Mouse (Mus musculus): ENCODE results near the gene Cnksr2. TPM values are rescaled to one million over a fixed set of nuclear protein-coding genes. Genes with fewer than 3 reads are reported as not detected.

The Cnksr2 gene
- polyA plus RNA-seq, 1 experiment, result 0.06 TPM

DNA sequence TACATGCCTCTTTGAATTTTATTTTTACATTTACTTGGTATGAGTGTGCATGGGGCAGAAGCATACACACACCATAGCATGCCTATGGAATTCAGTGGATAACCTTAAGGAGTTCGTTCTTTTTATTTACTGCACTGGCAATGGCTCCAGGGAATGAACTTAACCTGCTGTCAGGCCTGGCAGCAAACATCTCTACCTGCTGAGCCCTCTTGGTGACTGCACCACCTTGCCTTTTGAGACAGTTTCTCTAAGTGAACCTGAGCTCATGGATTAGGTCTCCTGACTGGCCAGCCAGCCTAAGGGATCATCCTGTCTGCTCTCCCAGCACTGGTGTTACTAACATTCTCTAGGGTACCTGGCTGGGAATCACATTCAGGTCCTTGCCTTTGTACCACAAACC, 106.5 kb downstream of the Cnksr2 start:
- WGBS, result 82% methylated on average over 1 of the region's 1 CpGs
- no peaks in the 10 kb centered on the region for H3K4me1 ChIP-seq (ENCODE audit: control insufficient read depth, insufficient read depth, insufficient read length, low read length)
- H3K4me3 ChIP-seq (ENCODE audit: low read depth, low read length), result no peak overlapping the region
- TF ChIP-seq CTCF (IDR thresholded peaks at IDR 0.05; ENCODE audit: extremely low read depth, insufficient read length, insufficient replicate concordance, low read depth, low read length), result no peak
- no peak for TF ChIP-seq POLR2A (IDR thresholded peaks at IDR 0.05; ENCODE audit: low read depth, low read length)
- no peaks in the 10 kb centered on the region for H3K36me3 ChIP-seq (ENCODE audit: control insufficient read depth, insufficient read depth, low read length)
- H3K27me3 ChIP-seq (ENCODE audit: control insufficient read depth, insufficient read depth, low read length), result no peaks in the 10 kb centered on the region
- H3K27ac ChIP-seq (ENCODE audit: insufficient read depth, low read depth, low read length), result no peak overlapping the region

DNA sequence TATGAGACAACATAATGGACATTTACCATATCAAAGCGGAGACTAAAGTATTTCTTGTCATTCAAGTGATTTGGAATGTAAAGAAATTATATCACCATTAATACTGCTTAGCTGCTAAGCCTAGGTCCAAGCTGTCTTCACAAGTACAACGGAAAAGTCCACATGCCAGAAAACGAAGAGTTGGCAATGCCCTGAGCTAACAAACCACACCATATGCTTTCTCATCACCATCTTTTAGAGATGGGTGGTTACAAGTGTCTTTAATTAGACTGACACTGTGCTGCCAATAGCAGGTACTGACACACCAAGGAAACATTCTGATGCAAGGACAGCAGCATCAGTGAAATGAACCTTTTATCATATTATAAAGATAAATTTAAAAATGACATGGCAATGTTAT, 123.0 kb downstream of the Cnksr2 start:
- Histone ChIP-seq H3K4me3 (ENCODE audit: low read depth, low read length) (no peak overlapping the region), H3K27me3 (ENCODE audit: control insufficient read depth, insufficient read depth, low read length) (no peaks in the 10 kb centered on the region), H3K4me1 (ENCODE audit: control insufficient read depth, insufficient read depth, insufficient read length, low read length) (no peaks in the 10 kb centered on the region), H3K36me3 (ENCODE audit: control insufficient read depth, insufficient read depth, low read length) (no peaks in the 10 kb centered on the region), H3K27ac (ENCODE audit: insufficient read depth, low read depth, low read length) (no peak overlapping the region)
- TF ChIP-seq CTCF (IDR thresholded peaks at IDR 0.05; ENCODE audit: extremely low read depth, insufficient read length, insufficient replicate concordance, low read depth, low read length) (no peak), POLR2A (IDR thresholded peaks at IDR 0.05; ENCODE audit: low read depth, low read length) (no peak)
- WGBS, result 80% methylated on average over 3 of the region's 3 CpGs

DNA sequence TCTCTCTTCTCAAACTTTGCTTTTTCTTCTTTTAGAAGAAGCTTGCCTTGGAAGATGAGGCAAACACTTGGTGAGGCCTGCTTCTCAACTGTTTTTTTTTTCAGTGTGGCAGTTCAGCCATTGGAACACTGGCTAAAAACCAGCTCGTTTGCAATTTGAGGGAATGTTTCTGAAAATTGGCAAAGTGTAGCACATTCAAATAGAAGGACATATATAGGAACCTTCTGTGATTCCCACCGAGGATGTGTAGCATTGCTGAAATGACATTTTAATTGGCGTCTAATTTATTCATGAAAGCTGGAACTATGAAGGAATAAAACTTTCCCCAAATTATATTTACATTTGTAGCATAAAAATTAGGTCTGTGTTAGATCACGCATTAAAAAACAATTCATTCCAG, 213.1 kb downstream of the Cnksr2 start:
- H3K27me3 ChIP-seq (ENCODE audit: control insufficient read depth, insufficient read depth, low read length), result no peaks in the 10 kb centered on the region

DNA sequence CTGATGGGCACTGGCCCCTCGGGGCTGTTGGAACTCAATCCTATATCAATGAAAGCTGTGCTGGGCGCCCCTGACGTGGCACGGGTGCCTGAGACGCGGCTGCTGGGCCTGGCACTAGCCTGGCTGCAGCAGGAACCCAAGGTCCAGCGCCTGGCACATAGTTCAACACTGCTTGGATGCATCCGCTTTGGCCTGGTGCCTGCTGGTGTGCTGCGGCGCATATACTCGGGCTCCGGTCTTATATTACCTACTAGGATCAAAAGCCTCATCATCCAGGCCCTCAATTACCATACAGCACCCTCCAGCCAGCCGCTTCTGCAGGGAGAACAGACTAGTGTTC, 224.2 kb downstream of the Cnksr2 start:
- H3K36me3 ChIP-seq (ENCODE audit: control insufficient read depth, insufficient read depth, low read length), result no peaks in the 10 kb centered on the region
- H3K27me3 ChIP-seq (ENCODE audit: control insufficient read depth, insufficient read depth, low read length), result no peaks in the 10 kb centered on the region
- H3K27ac ChIP-seq (ENCODE audit: insufficient read depth, low read depth, low read length), result no peak overlapping the region
- H3K4me3 ChIP-seq (ENCODE audit: low read depth, low read length), result no peak overlapping the region
- TF ChIP-seq POLR2A (IDR thresholded peaks at IDR 0.05; ENCODE audit: low read depth, low read length) (no peak), CTCF (IDR thresholded peaks at IDR 0.05; ENCODE audit: extremely low read depth, insufficient read length, insufficient replicate concordance, low read depth, low read length) (no peak)
- 0 out of 2 replicates have a peak, but pooled peaks cover 1% of the 10 kb centered on the region for H3K4me1 ChIP-seq (ENCODE audit: control insufficient read depth, insufficient read depth, insufficient read length, low read length)
- 89% methylated on average over 13 of the region's 13 CpGs for WGBS

More for the DNA sequence above, 213.1 kb downstream of the Cnksr2 start:
- Histone ChIP-seq H3K4me3 (ENCODE audit: low read depth, low read length) (no peak overlapping the region), H3K36me3 (ENCODE audit: control insufficient read depth, insufficient read depth, low read length) (no peaks in the 10 kb centered on the region), H3K27ac (ENCODE audit: insufficient read depth, low read depth, low read length) (no peak overlapping the region), H3K4me1 (ENCODE audit: control insufficient read depth, insufficient read depth, insufficient read length, low read length) (no peaks in the 10 kb centered on the region)
- WGBS, result 75% methylated on average over 4 of the region's 4 CpGs
- TF ChIP-seq POLR2A (IDR thresholded peaks at IDR 0.05; ENCODE audit: low read depth, low read length), result no peak
- TF ChIP-seq CTCF (IDR thresholded peaks at IDR 0.05; ENCODE audit: extremely low read depth, insufficient read length, insufficient replicate concordance, low read depth, low read length), result no peak

DNA sequence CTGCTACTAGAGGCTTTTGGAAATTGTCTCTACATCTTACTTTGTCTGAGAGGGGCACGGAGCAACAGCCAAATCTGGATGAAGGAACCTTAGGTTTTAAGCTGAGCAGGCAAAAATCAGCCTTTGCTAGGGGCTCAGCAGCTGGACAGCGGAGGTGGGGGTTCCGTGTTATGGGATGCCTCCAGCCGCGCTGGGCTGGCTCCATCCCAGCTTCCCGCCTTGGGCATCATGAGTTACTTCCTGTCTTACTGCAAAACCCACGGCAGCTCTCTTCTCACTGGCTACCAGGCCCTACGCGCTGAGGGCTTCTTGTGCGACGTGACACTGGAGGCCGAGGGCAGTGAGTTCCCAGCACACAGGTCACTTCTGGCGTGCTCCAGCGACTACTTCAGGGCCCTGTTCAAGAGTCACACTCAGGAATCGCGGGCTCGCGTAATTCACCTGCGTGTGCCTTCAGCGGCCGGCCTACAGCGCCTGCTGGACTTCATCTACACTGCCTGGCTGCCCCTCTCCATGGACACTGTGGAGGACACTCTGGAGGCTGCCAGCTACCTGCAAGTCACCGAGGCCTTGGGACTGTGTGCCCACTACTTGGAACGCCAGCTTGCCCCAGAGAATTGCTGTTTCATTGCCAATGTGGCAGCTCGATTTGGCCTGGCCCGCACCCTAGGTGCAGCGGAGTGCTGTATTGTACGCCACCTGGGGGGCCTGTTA, 224.7 kb downstream of the Cnksr2 start, which contains the start of gene Klhl34:
Klhl34 (plus strand) TSS at position 229 of the 714 bp plus-strand sequence.
- no peaks in the 10 kb centered on the region for H3K36me3 ChIP-seq (ENCODE audit: control insufficient read depth, insufficient read depth, low read length)
- H3K27ac ChIP-seq (ENCODE audit: insufficient read depth, low read depth, low read length), result no peak within 1 kb of the TSS
- WGBS, result 64% methylated on average over 28 of the region's 28 CpGs
- TF ChIP-seq POLR2A (IDR thresholded peaks at IDR 0.05; ENCODE audit: low read depth, low read length) (no peak), CTCF (IDR thresholded peaks at IDR 0.05; ENCODE audit: extremely low read depth, insufficient read length, insufficient replicate concordance, low read depth, low read length) (no peak)
- H3K4me1 ChIP-seq (ENCODE audit: control insufficient read depth, insufficient read depth, insufficient read length, low read length), result 0 out of 2 replicates have a peak, but pooled peaks cover 1% of the 10 kb centered on the region
- no peaks in the 10 kb centered on the region for H3K27me3 ChIP-seq (ENCODE audit: control insufficient read depth, insufficient read depth, low read length)
- peak within 1 kb of the TSS; percentile 19; the same call in 1 of the 2 replicates for H3K4me3 ChIP-seq (ENCODE audit: low read depth, low read length)

DNA sequence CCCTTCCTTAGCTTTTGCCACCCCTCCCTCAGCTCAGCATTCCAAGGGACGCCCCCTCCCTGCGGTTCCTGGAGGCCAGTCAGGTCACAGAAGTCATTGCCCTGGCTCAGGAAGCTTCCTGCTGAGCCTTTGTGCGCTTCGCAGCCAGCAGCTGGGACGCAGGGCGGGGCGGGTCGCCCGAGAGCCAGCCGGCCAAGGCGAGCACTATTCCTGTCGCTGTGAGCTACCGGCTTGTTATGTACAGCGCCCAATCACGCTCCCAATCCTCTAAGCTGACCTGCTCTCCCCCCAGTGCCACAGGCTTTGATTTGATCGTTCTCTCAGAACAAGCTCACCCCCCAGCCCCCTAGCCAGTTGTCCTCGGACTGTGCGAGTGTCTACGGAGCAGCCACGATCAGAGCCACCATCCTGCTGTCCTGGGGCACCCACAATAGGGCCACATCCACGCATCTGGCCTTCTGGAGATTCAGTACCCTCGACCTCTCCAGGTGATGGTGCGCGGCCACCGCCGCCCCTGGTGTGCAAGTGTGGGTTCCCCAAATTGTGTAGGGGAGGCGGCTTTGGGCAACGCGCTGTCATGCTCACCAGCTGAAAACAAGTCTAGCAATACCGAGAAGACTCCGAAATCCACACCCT, 225.4 kb downstream of the Cnksr2 start:
- no peak for TF ChIP-seq CTCF (IDR thresholded peaks at IDR 0.05; ENCODE audit: extremely low read depth, insufficient read length, insufficient replicate concordance, low read depth, low read length)
- TF ChIP-seq POLR2A (IDR thresholded peaks at IDR 0.05; ENCODE audit: low read depth, low read length), result no peak
- Histone ChIP-seq H3K4me1 (ENCODE audit: control insufficient read depth, insufficient read depth, insufficient read length, low read length) (0 out of 2 replicates have a peak, but pooled peaks cover 1% of the 10 kb centered on the region), H3K4me3 (ENCODE audit: low read depth, low read length) (peak overlapping the region; percentile 19; the same call in 1 of the 2 replicates), H3K36me3 (ENCODE audit: control insufficient read depth, insufficient read depth, low read length) (no peaks in the 10 kb centered on the region), H3K27me3 (ENCODE audit: control insufficient read depth, insufficient read depth, low read length) (no peaks in the 10 kb centered on the region), H3K27ac (ENCODE audit: insufficient read depth, low read depth, low read length) (no peak overlapping the region)
- whole genome bisulfite sequencing, result 22% methylated on average over 31 of the region's 31 CpGs

DNA sequence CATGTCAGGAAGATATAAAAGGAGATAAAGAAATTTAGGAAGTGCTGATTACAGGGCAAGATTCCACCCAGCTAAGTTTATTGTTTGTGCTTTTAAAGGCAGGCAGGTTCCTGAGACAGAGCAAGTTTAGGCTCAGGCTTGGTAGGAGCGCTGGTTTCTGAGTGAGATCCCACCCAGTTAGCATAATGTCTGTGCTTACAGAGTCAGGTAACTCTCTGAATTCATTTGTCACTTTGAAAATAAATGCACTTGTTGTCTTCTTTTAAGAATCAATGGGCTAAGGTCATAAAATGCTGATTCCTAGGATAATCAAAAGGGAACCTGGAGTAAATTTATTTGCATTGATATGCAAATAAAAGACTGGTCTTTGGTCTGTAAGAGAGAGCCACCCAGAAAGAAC, 233.4 kb downstream of the Cnksr2 start:
- 57% methylated on average over 1 of the region's 1 CpGs for WGBS
- no peaks in the 10 kb centered on the region for H3K4me1 ChIP-seq (ENCODE audit: control insufficient read depth, insufficient read depth, insufficient read length, low read length)

More for the DNA sequence above, 233.4 kb downstream of the Cnksr2 start:
- TF ChIP-seq POLR2A (IDR thresholded peaks at IDR 0.05; ENCODE audit: low read depth, low read length) (no peak), CTCF (IDR thresholded peaks at IDR 0.05; ENCODE audit: extremely low read depth, insufficient read length, insufficient replicate concordance, low read depth, low read length) (no peak)
- Histone ChIP-seq H3K36me3 (ENCODE audit: control insufficient read depth, insufficient read depth, low read length) (no peaks in the 10 kb centered on the region), H3K4me3 (ENCODE audit: low read depth, low read length) (no peak overlapping the region), H3K27me3 (ENCODE audit: control insufficient read depth, insufficient read depth, low read length) (no peaks in the 10 kb centered on the region), H3K27ac (ENCODE audit: insufficient read depth, low read depth, low read length) (no peak overlapping the region)
